Mouse (Mus musculus): ENCODE results near the gene Mapkapk3. TPM values are rescaled to one million over a fixed set of nuclear protein-coding genes. Genes with fewer than 3 reads are reported as not detected.

Mapkapk3 gene
- polyA plus RNA-seq, 1 experiment from 2014 or later, result 3.9 TPM

Small RNAs within 50 kb of the gene (microRNA-seq; reads per million reads assigned to microRNA genes)
- not detected for gene Gm22238

Other genes starting within 250 kb of the Mapkapk3 start
- gene Dock3, start 58.0 kb downstream of the Mapkapk3 start, polyA plus RNA-seq (2016; fragmentation: Nextera tagmentation; extraction: Ambion mirVana), result 13.4 and 14.4 TPM in 2 replicates
- gene Cish, start 6.1 kb upstream of the Mapkapk3 start, polyA plus RNA-seq (2016; fragmentation: Nextera tagmentation; extraction: Ambion mirVana), result 6.8 and 8.0 TPM in 2 replicates
- gene Hemk1, start 48.5 kb upstream of the Mapkapk3 start, polyA plus RNA-seq (2016; fragmentation: Nextera tagmentation; extraction: Ambion mirVana), result 12.1 and 14.1 TPM in 2 replicates
- gene 6430571L13Rik, start 50.7 kb upstream of the Mapkapk3 start, polyA plus RNA-seq (2016; fragmentation: Nextera tagmentation; extraction: Ambion mirVana), result 3.6 and 4.7 TPM in 2 replicates
- 4.6 and 4.7 TPM in 2 replicates for gene Cacna2d2, start 109.7 kb upstream of the Mapkapk3 start, polyA plus RNA-seq (2016; fragmentation: Nextera tagmentation; extraction: Ambion mirVana)
- 48.1 and 50.4 TPM in 2 replicates for gene Tmem115, start 244.1 kb upstream of the Mapkapk3 start, polyA plus RNA-seq (2016; fragmentation: Nextera tagmentation; extraction: Ambion mirVana)